Mouse (Mus musculus) megakaryocyte-erythroid progenitor cell, adult 5-6 weeks (primary cell): ENCODE results near the gene Iqsec1. TPM values are rescaled to one million over a fixed set of nuclear protein-coding genes. Genes with fewer than 3 reads are reported as not detected.

Experiments
- ATAC-seq: replicated peaks from 2 replicates; pipeline ENCODE4 v1.8.0; 2016; ENCODE audit warnings: mild to moderate bottlenecking, inconsistent platforms; ENCODE audit not compliant: severe bottlenecking, poor library complexity, low FRiP score, low TSS enrichment
- total RNA-seq, 2 experiments: library from RNA; stranded (forward) in 1 of 2; stranded (reverse) in 1 of 2; fragments of 200-1000, 215-1000 nt in 1 of 2; fragments of >200 nt in 1 of 2; fragmentation: Nextera tagmentation in 1 of 2; gene quantifications; 2 replicates each; pipeline ENCODE4 v1.2.3; 2014 to 2017

Iqsec1 gene
- total RNA-seq, 2 experiments from 2014 or later: 15.0 to 32.1 TPM

- peak; percentile 44 for ATAC-seq
Measured at GRCm38 (mm10) chr6:90716066-90716704, 272.3 kb downstream of the Iqsec1 start.

DNA sequence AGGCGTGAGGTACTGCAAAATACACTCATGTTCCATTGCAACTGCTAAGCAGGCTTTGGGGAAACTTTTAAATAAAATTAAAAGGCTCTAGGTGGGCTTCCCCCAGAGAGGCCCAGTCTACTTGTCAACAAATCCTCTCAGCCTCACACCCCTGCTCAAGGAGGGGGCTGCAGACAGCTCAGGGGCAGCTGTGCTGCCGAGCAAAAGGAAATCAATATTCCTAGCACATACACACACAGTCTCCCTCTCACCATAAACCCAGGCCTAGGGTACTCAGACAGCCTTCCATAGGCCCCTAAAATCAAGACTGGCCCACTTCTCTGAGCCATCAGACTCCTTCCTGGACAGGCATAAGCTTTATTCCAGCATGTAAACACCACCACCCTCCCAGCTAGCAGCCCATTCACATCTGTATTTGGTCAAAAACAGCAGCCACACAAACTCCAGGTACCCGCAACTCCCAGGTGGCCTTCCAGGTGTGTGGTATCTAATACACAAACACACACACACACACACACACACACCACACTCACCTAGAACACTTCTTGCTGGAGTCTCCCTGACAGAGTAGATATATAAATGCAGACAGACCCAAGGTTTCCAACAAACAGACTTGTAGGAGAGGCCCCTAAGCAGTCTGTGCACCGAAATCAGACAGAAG is 273.1 kb downstream of the Iqsec1 start:
- no peak; the same call in 1 of the 2 replicates for ATAC-seq

GRCm38 (mm10) chr6:90713650-90714049 is 274.8 kb downstream of the Iqsec1 start:
- no peak for ATAC-seq

GRCm38 (mm10) chr6:90712486-90713480 is 275.7 kb downstream of the Iqsec1 start:
- 0 out of 2 replicates have a peak, but pooled peaks have one; percentile 8 for ATAC-seq

GRCm38 (mm10) chr6:90712063-90712462 is 276.4 kb downstream of the Iqsec1 start:
- no peak for ATAC-seq

DNA sequence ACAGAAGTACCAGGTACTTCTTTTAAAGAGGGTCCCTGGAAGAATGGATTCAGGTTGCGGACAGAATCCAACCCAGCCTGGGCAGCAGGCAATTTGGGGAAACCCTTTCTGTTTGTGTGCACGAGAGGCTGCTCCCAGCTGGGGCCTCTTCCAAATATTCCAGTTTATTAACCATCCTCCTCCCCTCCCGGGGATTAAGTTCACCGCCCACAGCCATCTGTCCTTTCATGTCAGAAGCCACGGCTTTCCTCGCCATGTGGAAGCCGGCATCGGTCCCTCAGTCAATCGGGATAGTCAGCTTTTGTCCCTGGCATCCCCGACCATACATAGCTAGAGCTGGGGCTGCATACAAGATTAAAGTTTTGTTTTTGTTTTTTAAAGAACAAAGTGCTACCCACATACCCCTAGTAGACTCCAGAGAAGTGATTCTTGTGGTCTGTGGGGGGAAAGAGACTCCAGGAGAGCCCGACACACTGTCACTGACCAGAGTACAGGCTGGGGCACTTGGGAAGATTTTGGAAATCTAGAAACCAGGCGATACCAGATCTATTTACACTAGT is 276.9 kb downstream of the Iqsec1 start:
- ATAC-seq: no peak

DNA sequence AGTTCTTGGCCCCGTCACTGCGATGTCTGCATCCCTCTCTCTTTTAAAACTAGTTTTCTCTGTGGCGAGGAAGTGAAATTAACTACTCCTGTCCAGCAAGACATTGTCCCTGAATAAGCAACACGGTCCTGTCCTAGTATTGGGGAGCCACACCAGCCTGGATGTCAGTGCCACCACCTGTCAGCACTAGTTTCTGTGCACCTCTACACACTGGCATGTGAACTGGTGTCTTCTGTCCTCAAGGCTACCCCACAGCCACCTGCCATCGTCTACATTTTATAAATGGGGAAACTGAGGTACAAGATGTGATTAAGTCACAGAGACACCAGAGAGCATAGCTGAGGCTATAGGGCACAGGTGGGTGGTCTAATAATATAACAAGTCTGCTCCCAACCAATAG is 277.7 kb downstream of the Iqsec1 start:
- no peak for ATAC-seq

- ATAC-seq: peak; percentile 89
Measured at GRCm38 (mm10) chr6:90709929-90710777, 278.3 kb downstream of the Iqsec1 start.

DNA sequence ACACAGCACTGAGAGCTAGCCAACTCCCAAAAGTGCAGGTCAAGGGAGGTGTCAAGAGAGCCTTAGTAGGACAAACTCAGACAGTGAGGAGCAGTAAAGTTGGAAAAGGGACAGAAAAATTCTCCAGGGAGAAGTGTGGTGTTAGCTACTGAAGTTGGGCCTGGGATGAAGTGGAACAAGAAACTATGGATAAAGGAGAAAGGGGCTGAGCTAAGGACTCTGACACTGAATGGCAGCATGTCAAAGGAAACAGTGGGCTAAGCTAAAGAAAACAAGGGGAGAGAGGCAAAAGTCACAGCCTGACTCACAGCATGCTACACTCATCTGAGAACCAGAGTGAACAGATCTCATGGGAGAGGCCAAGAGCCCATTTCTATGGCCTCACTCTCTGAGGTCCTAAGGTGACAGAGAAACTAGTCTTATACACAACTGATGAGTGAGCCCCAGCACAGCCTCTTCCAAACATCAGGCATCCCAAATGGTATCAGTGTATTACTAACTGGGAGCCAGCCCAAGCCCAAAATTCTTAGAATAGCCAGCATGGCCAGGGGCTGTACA is 280.3 kb downstream of the Iqsec1 start:
- ATAC-seq: no peak

DNA sequence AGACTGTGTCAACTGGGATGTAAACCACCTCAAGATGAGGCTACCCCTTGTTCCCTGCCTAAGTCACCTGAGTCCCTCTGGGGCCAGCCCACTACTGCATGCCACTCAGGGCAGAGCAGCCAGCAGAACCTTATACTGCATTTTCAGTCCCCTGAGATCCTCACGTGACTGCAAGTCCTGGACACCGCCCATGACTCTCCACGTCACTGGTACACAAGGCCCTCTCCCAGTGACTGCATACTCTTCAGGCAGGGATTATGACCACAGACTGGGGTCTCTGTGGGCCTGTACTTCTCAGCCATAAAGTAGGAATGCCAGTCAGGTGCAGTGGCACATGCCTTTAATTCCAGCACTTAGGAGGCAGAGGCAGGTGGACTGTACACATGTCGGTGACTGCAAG is 281.3 kb downstream of the Iqsec1 start:
- ATAC-seq: no peak

- ATAC-seq: no peak
Measured at GRCm38 (mm10) chr6:90706490-90706889, 282.0 kb downstream of the Iqsec1 start.

DNA sequence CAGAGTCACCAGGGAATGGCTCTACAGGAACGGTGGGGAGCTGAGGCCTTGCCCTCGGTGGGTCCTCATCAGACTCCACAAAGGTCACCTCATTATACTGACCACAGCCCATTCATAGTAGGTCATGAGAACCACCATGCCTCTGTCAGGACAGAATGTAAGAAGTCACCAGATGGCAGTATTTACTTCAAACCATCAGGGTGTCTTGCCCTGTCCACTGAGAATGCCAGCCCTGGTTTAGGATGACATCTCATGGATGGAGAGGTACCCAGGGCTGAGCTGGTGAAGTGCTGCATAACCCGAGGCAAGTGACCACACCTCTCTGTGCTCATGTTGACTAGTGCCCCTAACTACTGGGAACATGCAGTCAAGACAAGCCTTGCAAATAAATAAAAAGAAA is 282.7 kb downstream of the Iqsec1 start:
- no peak for ATAC-seq

DNA sequence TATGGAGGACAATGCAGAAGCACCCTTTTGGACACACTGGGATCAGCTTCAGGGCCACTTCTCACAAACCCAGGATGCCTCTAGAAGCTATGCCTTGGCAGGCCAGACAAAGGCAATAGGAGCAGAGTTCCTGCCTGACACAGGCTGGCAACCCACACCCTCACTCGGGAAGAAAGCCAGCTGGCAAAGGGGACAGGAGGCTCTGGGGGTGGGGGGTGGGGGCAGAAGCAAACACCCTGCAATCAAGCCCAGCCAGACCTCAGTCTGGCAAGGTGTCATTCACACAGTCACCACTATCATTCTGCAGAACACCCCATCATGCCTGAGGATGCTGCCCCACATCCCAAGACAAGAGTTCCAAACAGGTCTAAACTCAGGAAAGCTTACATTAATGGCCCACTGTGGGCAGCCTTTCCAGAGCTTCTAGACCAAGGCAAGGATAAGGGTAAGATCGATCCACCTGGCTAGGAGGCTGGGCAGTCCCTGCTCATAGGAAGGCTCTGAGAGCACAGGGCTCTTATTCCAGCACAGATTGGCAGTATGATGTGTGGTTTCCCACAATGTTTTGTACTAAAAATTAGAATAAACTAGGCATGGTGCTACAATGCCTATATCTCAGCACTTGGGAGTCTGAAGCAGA is 283.7 kb downstream of the Iqsec1 start:
- ATAC-seq: peak; percentile 57

GRCm38 (mm10) chr6:90703782-90704181 is 284.7 kb downstream of the Iqsec1 start:
- ATAC-seq: no peak

- ATAC-seq: no peak
Measured at GRCm38 (mm10) chr6:90702837-90703735, 285.4 kb downstream of the Iqsec1 start.

DNA sequence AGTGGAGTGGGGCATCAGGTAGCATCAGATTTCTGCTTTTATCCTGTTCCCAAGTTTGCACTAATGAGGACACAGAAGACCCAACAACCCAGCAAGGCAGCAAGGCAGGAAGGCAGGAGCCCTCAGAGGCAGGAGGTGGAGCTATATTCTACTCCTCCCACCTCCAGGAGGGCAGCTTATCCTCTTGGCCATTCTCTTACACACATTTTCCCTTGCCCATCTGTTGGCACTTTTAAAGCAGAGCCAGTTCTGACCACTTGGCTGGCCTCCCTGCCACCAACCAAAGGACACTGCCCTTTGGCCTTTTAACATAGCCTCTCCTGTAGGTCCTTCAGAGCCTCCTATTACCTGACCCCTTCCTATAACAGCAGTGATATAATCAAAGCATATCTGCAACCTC is 286.3 kb downstream of the Iqsec1 start:
- no peak for ATAC-seq

- no peak for ATAC-seq
Measured at GRCm38 (mm10) chr6:90701391-90701790, 287.1 kb downstream of the Iqsec1 start.
